Mouse (Mus musculus) bone marrow macrophage, adult 2 months (primary cell): ENCODE measurements around the gene Pxt1. TPM values are rescaled to one million over a fixed set of nuclear protein-coding genes. Genes with fewer than 3 reads are reported as not detected.

Source experiments
- H3K27ac ChIP-seq: 2 replicates; pipeline ENCODE4 v1.5.1; 2012; ENCODE audit warnings: low read depth, low read length; ENCODE audit not compliant: insufficient read depth
- H3K4me1 ChIP-seq: 2 replicates; pipeline ENCODE4 v1.6.1; 2012; ENCODE audit warnings: low read length; ENCODE audit not compliant: control insufficient read depth, insufficient read depth
- H3K4me3 ChIP-seq: 2 replicates; pipeline ENCODE4 v1.5.1; 2012; ENCODE audit warnings: mild to moderate bottlenecking, low read length, moderate library complexity; ENCODE audit not compliant: insufficient read depth
- CTCF ChIP-seq: IDR thresholded peaks from 2 replicates; pipeline ENCODE4 v1.5.1; 2012; ENCODE audit warnings: low read depth, mild to moderate bottlenecking, low read length, moderate library complexity
- POLR2A ChIP-seq: IDR thresholded peaks from 2 replicates; pipeline ENCODE4 v1.6.1; 2012; ENCODE audit warnings: mild to moderate bottlenecking, low read depth, low read length, borderline replicate concordance
- polyA plus RNA-seq: library from polyadenylated mRNA; stranded (reverse); fragments of >200 nt; gene quantifications from 2 replicates; pipeline ENCODE4 v1.2.4, GENCODE M21; 2012; ENCODE audit not compliant: missing spikeins, insufficient read depth, insufficient read length

The Pxt1 gene
- polyA plus RNA-seq, 1 experiment, result not detected

GRCm38 (mm10) chr17:28981081-28981480 lies 37.4 kb upstream of the Pxt1 start:
- no peak overlapping the region for H3K4me3 ChIP-seq
- H3K4me1 ChIP-seq, result no peaks in the 10 kb centered on the region
- no peak for TF ChIP-seq POLR2A
- TF ChIP-seq CTCF, result no peak
- H3K27ac ChIP-seq, result no peak overlapping the region

- Histone ChIP-seq H3K27ac (no peak overlapping the region), H3K4me1 (0 out of 2 replicates have a peak, but pooled peaks cover 3% of the 10 kb centered on the region), H3K4me3 (no peak overlapping the region)
- TF ChIP-seq CTCF, result no peak
- no peak for TF ChIP-seq POLR2A
Observed at GRCm38 (mm10) chr17:28979091-28979490, 35.5 kb upstream of the Pxt1 start.

- TF ChIP-seq CTCF (no peak), POLR2A (no peak)
- Histone ChIP-seq H3K4me3 (no peak overlapping the region), H3K27ac (no peak overlapping the region), H3K4me1 (peaks cover 19% of the 10 kb centered on the region)
Observed at GRCm38 (mm10) chr17:28970122-28970521, 26.5 kb upstream of the Pxt1 start.

- H3K4me3 ChIP-seq, result no peak overlapping the region
- H3K27ac ChIP-seq, result peak overlapping the region; percentile 39
- TF ChIP-seq POLR2A (no peak), CTCF (no peak)
- H3K4me1 ChIP-seq, result peaks cover 19% of the 10 kb centered on the region
Observed at GRCm38 (mm10) chr17:28967021-28967610, 23.5 kb upstream of the Pxt1 start.

- no peak overlapping the region for H3K4me3 ChIP-seq
- no peak overlapping the region for H3K27ac ChIP-seq
- no peak for TF ChIP-seq POLR2A
- no peak for TF ChIP-seq CTCF
- H3K4me1 ChIP-seq, result peaks cover 3% of the 10 kb centered on the region
Observed at GRCm38 (mm10) chr17:28961596-28961995, 18.0 kb upstream of the Pxt1 start.

- Histone ChIP-seq H3K27ac (no peak overlapping the region), H3K4me1 (no peaks in the 10 kb centered on the region; the same call in 1 of the 2 replicates), H3K4me3 (no peak overlapping the region)
- TF ChIP-seq POLR2A (no peak), CTCF (no peak)
Observed at GRCm38 (mm10) chr17:28960597-28960996, 17.0 kb upstream of the Pxt1 start.

- Histone ChIP-seq H3K27ac (no peak overlapping the region), H3K4me1 (peaks cover 24% of the 10 kb centered on the region), H3K4me3 (no peak overlapping the region)
- TF ChIP-seq CTCF, result no peak
- TF ChIP-seq POLR2A, result no peak
Observed at GRCm38 (mm10) chr17:28954416-28954815, 10.8 kb upstream of the Pxt1 start.

- peaks cover 26% of the 10 kb centered on the region for H3K4me1 ChIP-seq
- H3K27ac ChIP-seq, result no peak overlapping the region
- H3K4me3 ChIP-seq, result peak overlapping the region; percentile 97
- TF ChIP-seq POLR2A (no peak), CTCF (no peak)
Observed at GRCm38 (mm10) chr17:28953251-28953650, 9.6 kb upstream of the Pxt1 start.

GRCm38 (mm10) chr17:28951831-28952799 lies 8.5 kb upstream of the Pxt1 start, which contains the start of gene Kctd20:
TSS of gene Kctd20 (plus strand) at chr17:28951950.
- Histone ChIP-seq H3K4me1 (peaks cover 28% of the 10 kb centered on the region), H3K4me3 (peak within 1 kb of the TSS; percentile 97), H3K27ac (peak within 1 kb of the TSS; percentile 93)
- TF ChIP-seq POLR2A (peak; percentile 39; the same call in 1 of the 2 replicates), CTCF (no peak)

- H3K4me3 ChIP-seq, result no peak overlapping the region
- TF ChIP-seq CTCF, result no peak
- no peak for TF ChIP-seq POLR2A
- 0 out of 2 replicates have a peak overlapping the region, but pooled peaks have one; percentile 93 for H3K27ac ChIP-seq
- peaks cover 28% of the 10 kb centered on the region for H3K4me1 ChIP-seq
Observed at GRCm38 (mm10) chr17:28950751-28951150, 7.1 kb upstream of the Pxt1 start.
